Mouse (Mus musculus) heart, embryonic 14.5 days (tissue): ENCODE measurements around the gene Zmynd8. TPM values are rescaled to one million over a fixed set of nuclear protein-coding genes. Genes with fewer than 3 reads are reported as not detected.

Experiments
- ATAC-seq: fragments of 200-750 bp; cut with Nextera tagmentation; 2 replicates; pipeline ENCODE4 v1.8.0; 2017; ENCODE audit warnings: low read depth, moderate TSS enrichment; ENCODE audit not compliant: insufficient number of reproducible peaks, insufficient read depth, low FRiP score
- H3K27ac ChIP-seq, 2 experiments: fragments of 200-500 bp in 1 of 2; fragments of 300-500 bp in 1 of 2; sonication (generic) in 1 of 2; replicated peaks in 1 of 2; 2 replicates each; pipeline ENCODE4 v1.5.1; 2012 to 2014; ENCODE audit warnings: low read depth in 2 of 2, low read length in 2 of 2, control low read depth in 1 of 2, mild to moderate bottlenecking in 1 of 2, mixed read lengths in 1 of 2; ENCODE audit not compliant: control insufficient read depth in 1 of 2, insufficient read depth in 1 of 2
- H3K27me3 ChIP-seq: fragments of 300-500 bp; sonication (generic); 2 replicates; pipeline ENCODE4 v1.6.1; 2014; ENCODE audit warnings: mild to moderate bottlenecking, low read length, control low read depth; ENCODE audit not compliant: control insufficient read depth, insufficient read depth
- H3K36me3 ChIP-seq: fragments of 300-500 bp; sonication (generic); 2 replicates; pipeline ENCODE4 v1.6.1; 2014; ENCODE audit warnings: mild to moderate bottlenecking, control low read depth, low read length, mixed read lengths; ENCODE audit not compliant: control insufficient read depth, insufficient read depth
- H3K4me1 ChIP-seq, 2 experiments: fragments of 200-500 bp in 1 of 2; fragments of 300-500 bp in 1 of 2; sonication (generic) in 1 of 2; 2 replicates each; pipeline ENCODE4 v1.6.1; 2012 to 2014; ENCODE audit warnings: low read length in 2 of 2, control low read depth in 1 of 2, mixed read lengths in 1 of 2; ENCODE audit not compliant: control insufficient read depth in 2 of 2, insufficient read depth in 2 of 2
- H3K4me2 ChIP-seq: fragments of 300-500 bp; sonication (generic); 2 replicates; pipeline ENCODE4 v1.6.1; 2014; ENCODE audit warnings: mild to moderate bottlenecking, low read length
- H3K4me3 ChIP-seq, 2 experiments: fragments of 200-500 bp in 1 of 2; fragments of 300-500 bp in 1 of 2; sonication (generic) in 1 of 2; 2 replicates each; pipeline ENCODE4 v1.5.1; 2012 to 2014; ENCODE audit warnings: low read length in 2 of 2, mild to moderate bottlenecking in 2 of 2, control low read depth in 1 of 2, low read depth in 1 of 2, moderate library complexity in 1 of 2; ENCODE audit not compliant: control insufficient read depth in 1 of 2, insufficient read depth in 1 of 2
- H3K9ac ChIP-seq: fragments of 300-500 bp; sonication (generic); 2 replicates; pipeline ENCODE4 v1.6.1; 2014; ENCODE audit warnings: mild to moderate bottlenecking, low read length
- H3K9me3 ChIP-seq: fragments of 300-500 bp; sonication (generic); 2 replicates; pipeline ENCODE4 v1.6.1; 2016; ENCODE audit warnings: low read length, control low read depth; ENCODE audit not compliant: control insufficient read depth
- WGBS: fragments of 180-500 bp; shearing (Covaris S2); extraction: QIAGEN DNeasy Blood & Tissue Kit; methylation state at CpG from one replicate; pipeline ENCODE4 v1.1.7; 2014; 5-methylcytosine and 5-hydroxymethylcytosine counted together
- polyA plus RNA-seq: library from polyadenylated mRNA; unstranded; fragments of >200 nt; fragmentation: Nextera tagmentation; extraction: Ambion mirVana; gene quantifications from 2 replicates; pipeline ENCODE4 v1.2.1, GENCODE M21; 2014

Gene Zmynd8
- polyA plus RNA-seq, 1 experiment from 2014 or later = 38.0 TPM

- 3% methylated on average over 19 of the region's 22 CpGs for WGBS
- 0 out of 2 replicates have a peak, but pooled peaks have one; percentile 14 for ATAC-seq
Observed at GRCm38 (mm10) chr2:165857841-165858426, 40.9 kb downstream of the Zmynd8 start.

GRCm38 (mm10) chr2:165857395-165857831 is 41.4 kb downstream of the Zmynd8 start:
- 31% methylated on average over 4 of the region's 4 CpGs for WGBS
- Histone ChIP-seq H3K9ac (peak overlapping the region; percentile 76), H3K4me3 (peak overlapping the region; percentile 29 to 30; a peak in 3 of 4 replicates), H3K27me3 (no peaks in the 10 kb centered on the region), H3K27ac (peak overlapping the region; percentile 94 to 97), H3K4me2 (peak overlapping the region; percentile 56), H3K9me3 (no peaks in the 10 kb centered on the region), H3K4me1 (peaks cover 57 to 74% of the 10 kb centered on the region in 2 experiments), H3K36me3 (peaks cover 4% of the 10 kb centered on the region; the same call in 1 of the 2 replicates)
- ATAC-seq = no peak

More at GRCm38 (mm10) chr2:165857841-165858426, 40.9 kb downstream of the Zmynd8 start:
- H3K27ac ChIP-seq = peak overlapping the region; percentile 94 to 97
- H3K9me3 ChIP-seq = no peaks in the 10 kb centered on the region
- peak overlapping the region; percentile 76 for H3K9ac ChIP-seq
- peaks cover 51 to 68% of the 10 kb centered on the region in 2 experiments for H3K4me1 ChIP-seq
- H3K36me3 ChIP-seq = peaks cover 4% of the 10 kb centered on the region; the same call in 1 of the 2 replicates
- peak overlapping the region; percentile 56 for H3K4me2 ChIP-seq
- H3K4me3 ChIP-seq = peak overlapping the region; percentile 29 to 30; a peak in 3 of 4 replicates
- no peaks in the 10 kb centered on the region for H3K27me3 ChIP-seq

- Histone ChIP-seq H3K27ac (peak overlapping the region; percentile 94 to 97), H3K4me1 (peaks cover 64 to 81% of the 10 kb centered on the region in 2 experiments), H3K4me3 (no peak overlapping the region), H3K4me2 (peak overlapping the region; percentile 56; the same call in 1 of the 2 replicates), H3K36me3 (peaks cover 4% of the 10 kb centered on the region), H3K9ac (no peak overlapping the region), H3K27me3 (no peaks in the 10 kb centered on the region), H3K9me3 (no peaks in the 10 kb centered on the region)
- no peak for ATAC-seq
- 83% methylated on average over 7 of the region's 7 CpGs for WGBS
Observed at GRCm38 (mm10) chr2:165856611-165857200, 42.1 kb downstream of the Zmynd8 start.

- ATAC-seq = no peak
Observed at GRCm38 (mm10) chr2:165855641-165856301, 43.0 kb downstream of the Zmynd8 start.

GRCm38 (mm10) chr2:165854207-165854968 is 44.4 kb downstream of the Zmynd8 start:
- 56% methylated on average over 16 of the region's 16 CpGs for WGBS

More at GRCm38 (mm10) chr2:165855641-165856301, 43.0 kb downstream of the Zmynd8 start:
- Histone ChIP-seq H3K4me2 (no peak overlapping the region), H3K27ac (peak overlapping the region; percentile 66 to 97), H3K4me1 (peaks cover 73 to 90% of the 10 kb centered on the region in 2 experiments), H3K36me3 (peaks cover 12% of the 10 kb centered on the region), H3K4me3 (no peak overlapping the region), H3K9me3 (no peaks in the 10 kb centered on the region), H3K27me3 (no peaks in the 10 kb centered on the region), H3K9ac (no peak overlapping the region)
- WGBS = 66% methylated on average over 6 of the region's 6 CpGs

GRCm38 (mm10) chr2:165852896-165853633 is 45.8 kb downstream of the Zmynd8 start:
- ATAC-seq = no peak
- Histone ChIP-seq H3K36me3 (peaks cover 27% of the 10 kb centered on the region), H3K9me3 (no peaks in the 10 kb centered on the region), H3K4me1 (peaks cover 65 to 97% of the 10 kb centered on the region in 2 experiments), H3K4me3 (no peak overlapping the region), H3K27ac (peak overlapping the region; percentile 74 to 83), H3K4me2 (no peak overlapping the region), H3K9ac (no peak overlapping the region), H3K27me3 (no peaks in the 10 kb centered on the region)
- 82% methylated on average over 9 of the region's 9 CpGs for WGBS

More at GRCm38 (mm10) chr2:165854207-165854968, 44.4 kb downstream of the Zmynd8 start:
- no peaks in the 10 kb centered on the region for H3K9me3 ChIP-seq
- no peaks in the 10 kb centered on the region for H3K27me3 ChIP-seq
- peaks cover 26% of the 10 kb centered on the region for H3K36me3 ChIP-seq
- peaks cover 73 to 97% of the 10 kb centered on the region in 2 experiments for H3K4me1 ChIP-seq
- no peak overlapping the region for H3K27ac ChIP-seq
- H3K4me3 ChIP-seq = no peak overlapping the region
- H3K9ac ChIP-seq = peak overlapping the region; percentile 34; the same call in 1 of the 2 replicates
- H3K4me2 ChIP-seq = no peak overlapping the region
- no peak for ATAC-seq
